Mouse (Mus musculus) left cerebral cortex, postnatal 25 days (tissue): ENCODE data around the gene Dimt1. TPM values are rescaled to one million over a fixed set of nuclear protein-coding genes. Genes with fewer than 3 reads are reported as not detected.
"Not testable (repeated sequence)": the region's sequence is repeated elsewhere in the genome, so short reads cannot be mapped to it uniquely, and the experiment has no call there.

Source experiments
- DNase-seq, 2 experiments: peaks; one replicate each; pipeline ENCODE4 v3.0.0; 2022; ENCODE audit warnings: low spot score in 2 of 2, mixed read lengths in 1 of 2
- intact Hi-C: fragments of 180-260 bp; cut with DNase I; formaldehyde crosslinking; loops from one replicate; pipeline ENCODE4 v1.15.1; 2025
- total RNA-seq, 2 experiments: library from RNA; stranded (reverse); gene quantifications; 2 replicates each; pipeline ENCODE4 v1.2.3; 2021

Gene Dimt1
- 10 to 100 TPM; 23.3 to 23.4 TPM for total RNA-seq

GRCm38 (mm10) chr13:106946594-106947540, at the start of gene Dimt1:
Dimt1 (plus strand) TSS chr13:106947127.
- peak; percentile 97 to 98 for DNase-seq
- intact Hi-C loops: no loop called here

- intact Hi-C loops: no loop called here
- DNase-seq: no peak
Observed at GRCm38 (mm10) chr13:106904637-106905036, 42.3 kb upstream of the Dimt1 start.

GRCm38 (mm10) chr13:106905154-106905553, 41.8 kb upstream of the Dimt1 start:
- intact Hi-C loops, DNase-seq: not testable (repeated sequence)

GRCm38 (mm10) chr13:106907273-106907672, 39.7 kb upstream of the Dimt1 start:
- intact Hi-C loops: no loop called here

GRCm38 (mm10) chr13:106910096-106910495, 36.8 kb upstream of the Dimt1 start:
- intact Hi-C loops: loop anchor here (10.0 kb wide), 1 partner anchor 1645 kb away; no protein-coding TSS in a partner anchor
- DNase-seq: no peak

More at GRCm38 (mm10) chr13:106907273-106907672, 39.7 kb upstream of the Dimt1 start:
- no peak for DNase-seq

GRCm38 (mm10) chr13:106913125-106913736, 33.7 kb upstream of the Dimt1 start:
- intact Hi-C loops: loop anchor here (10.0 kb wide), 1 partner anchor 1648 kb away; no protein-coding TSS in a partner anchor
- DNase-seq: no peak

GRCm38 (mm10) chr13:106918322-106919050, 28.4 kb upstream of the Dimt1 start:
- intact Hi-C loops: loop anchor here (2.0 to 10.0 kb wide), 2 partner anchors 1476 to 1654 kb away; partner anchors contain the start of gene Htr1a
- peak in 1 of 2 experiments; percentile 54 for DNase-seq

- DNase-seq, intact Hi-C loops: not testable (repeated sequence)
Observed at GRCm38 (mm10) chr13:106925921-106926320, 21.0 kb upstream of the Dimt1 start.

- intact Hi-C loops: no loop called here
- no peak for DNase-seq
Observed at GRCm38 (mm10) chr13:106928296-106928695, 18.6 kb upstream of the Dimt1 start.

- intact Hi-C loops: no loop called here
- DNase-seq: no peak
Observed at GRCm38 (mm10) chr13:106929201-106929600, 17.7 kb upstream of the Dimt1 start.

- DNase-seq: no peak
- intact Hi-C loops: loop anchor here (5.0 kb wide), 1 partner anchor 166 kb away; no protein-coding TSS in a partner anchor
Observed at GRCm38 (mm10) chr13:106935871-106936255, 11.1 kb upstream of the Dimt1 start.

GRCm38 (mm10) chr13:106936256-106937137, 10.4 kb upstream of the Dimt1 start, which contains the start of gene Ipo11:
Ipo11 (minus strand) TSS chr13:106936958.
- intact Hi-C loops: loop anchor here (5.0 kb wide), 1 partner anchor 166 kb away; no protein-coding TSS in a partner anchor
- DNase-seq: peak; percentile 89 to 96

- no peak for DNase-seq
- intact Hi-C loops: loop anchor here (5.0 kb wide), 1 partner anchor 165 kb away; no protein-coding TSS in a partner anchor
Observed at GRCm38 (mm10) chr13:106937138-106937472, 9.8 kb upstream of the Dimt1 start.

GRCm38 (mm10) chr13:106941211-106941976, 5.5 kb upstream of the Dimt1 start:
- no peak for DNase-seq
- intact Hi-C loops: no loop called here

- DNase-seq: no peak
- intact Hi-C loops: no loop called here
Observed at GRCm38 (mm10) chr13:106942721-106943120, 4.2 kb upstream of the Dimt1 start.

GRCm38 (mm10) chr13:106945518-106945917, 1.4 kb upstream of the Dimt1 start:
- DNase-seq: no peak

GRCm38 (mm10) chr13:106947583-106947982, 656 bp downstream of the Dimt1 start:
- intact Hi-C loops: no loop called here
- no peak for DNase-seq

More at GRCm38 (mm10) chr13:106945518-106945917, 1.4 kb upstream of the Dimt1 start:
- intact Hi-C loops: no loop called here

GRCm38 (mm10) chr13:106954880-106955279, 8.0 kb downstream of the Dimt1 start:
- DNase-seq: no peak
- intact Hi-C loops: no loop called here
